Mouse (Mus musculus) neural tube, embryonic 10.5 days (tissue): ENCODE data around the gene Olfr1274-ps.
"Not testable (repeated sequence)": the region's sequence is repeated elsewhere in the genome, so short reads cannot be mapped to it uniquely, and the experiment has no call there.

Experiments
- DNase-seq: peaks from one replicate; pipeline ENCODE4 v3.0.0-alpha.2; 2017; ENCODE audit warnings: low spot score; ENCODE audit errors: extremely low spot score

The Olfr1274-ps gene

DNA sequence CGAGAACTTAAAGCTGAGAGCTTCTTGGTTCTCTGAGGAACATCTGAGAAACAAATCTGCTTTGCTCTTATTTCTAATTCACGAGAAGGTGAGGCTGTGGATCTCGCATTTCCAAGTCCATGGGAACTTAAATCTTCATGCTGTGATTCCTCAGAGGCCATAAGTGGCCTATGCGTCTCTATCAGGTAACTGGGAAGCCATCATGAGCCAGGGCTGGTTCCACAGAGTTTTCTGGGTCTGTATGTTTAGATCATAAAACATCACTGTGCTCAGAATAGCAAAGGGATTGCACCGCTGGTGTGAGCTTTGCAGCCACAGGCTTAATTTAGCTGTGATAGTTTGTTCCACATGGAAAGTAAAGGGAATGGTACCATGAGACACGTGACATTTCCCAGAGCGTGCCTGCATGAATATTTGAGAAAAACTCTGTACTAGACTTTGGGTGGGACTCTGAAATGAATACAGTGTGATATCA, at the start of gene Olfr1274-ps:
Olfr1274-ps (plus strand) TSS at position 51 of the 475 bp plus-strand sequence.
- not testable (repeated sequence) for DNase-seq

DNA sequence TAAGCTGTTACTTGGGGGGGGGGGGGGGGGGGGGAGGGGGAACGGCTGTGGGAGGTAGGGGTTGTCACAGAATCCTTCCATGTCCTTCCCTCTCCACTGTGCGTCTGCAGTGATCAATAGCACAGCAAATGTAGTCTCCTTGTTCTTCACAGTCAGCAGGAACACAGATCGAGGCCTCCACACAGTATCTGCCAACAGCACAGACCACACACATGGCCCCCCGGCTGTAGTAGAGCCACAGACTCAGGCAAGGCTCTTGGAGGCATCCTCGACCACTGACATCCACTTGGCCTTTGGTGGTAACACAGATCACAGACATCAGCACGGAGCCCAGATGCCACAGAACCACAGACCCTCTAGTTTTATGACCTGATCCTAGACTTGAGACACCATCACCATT, 47.4 kb upstream of the Olfr1274-ps start:
- DNase-seq, result not testable (repeated sequence)

DNA sequence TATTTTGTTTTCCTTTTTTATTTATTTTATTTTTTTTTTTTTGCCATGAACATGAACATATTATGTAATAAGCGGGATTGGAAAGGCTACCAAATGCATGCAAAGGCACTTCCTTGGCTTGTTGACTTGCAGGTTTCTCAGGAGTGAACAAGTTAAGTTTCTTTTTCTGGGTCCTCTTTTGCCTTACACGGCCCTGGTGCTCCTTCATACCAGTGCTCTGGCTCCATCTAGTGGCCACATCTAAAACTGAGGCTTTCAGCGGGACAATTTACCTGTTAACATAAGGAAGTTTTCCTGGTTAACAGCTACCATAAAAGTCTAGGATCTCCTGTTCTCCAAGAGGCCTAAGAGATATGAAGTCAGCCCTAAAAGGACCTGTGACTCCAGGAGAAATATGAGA, 46.9 kb upstream of the Olfr1274-ps start:
- DNase-seq, result not testable (repeated sequence)

DNA sequence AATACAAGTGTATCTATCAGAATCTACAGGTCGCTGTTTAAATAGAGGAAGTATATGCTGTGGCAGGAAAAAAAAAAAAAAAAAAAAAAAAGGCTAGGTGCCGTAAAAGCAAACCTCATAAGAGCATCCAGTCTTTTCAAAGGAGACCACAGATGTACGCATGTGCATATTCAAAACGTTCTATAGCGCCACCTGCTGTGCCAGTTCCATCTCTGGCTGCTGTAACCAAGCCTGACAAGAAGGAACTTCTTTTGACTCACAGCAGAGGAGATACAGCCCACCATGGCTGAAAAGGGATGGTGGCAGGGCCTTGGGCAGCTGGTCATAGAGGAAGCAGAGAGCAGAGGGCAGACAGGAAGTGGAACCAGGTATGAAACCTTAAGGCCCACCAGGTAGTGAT, 39.3 kb upstream of the Olfr1274-ps start:
- not testable (repeated sequence) for DNase-seq

DNA sequence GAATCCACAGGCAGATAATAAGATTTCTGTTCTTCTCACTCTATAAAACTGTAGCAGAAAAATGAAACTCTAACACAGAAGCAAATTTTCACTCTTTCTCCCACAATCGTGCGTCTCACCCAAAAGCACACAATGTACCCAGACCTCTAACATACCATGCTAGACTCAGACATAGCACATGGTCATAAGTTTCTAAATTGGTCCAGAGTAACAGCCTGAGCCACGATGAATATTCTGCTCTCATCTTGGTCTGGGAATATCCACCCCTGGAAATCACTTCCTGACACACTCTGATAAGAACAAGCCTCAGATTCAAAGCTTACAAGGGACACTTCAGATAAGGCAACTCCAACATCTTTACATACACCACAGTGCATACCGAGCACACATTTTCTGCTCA, 38.3 kb upstream of the Olfr1274-ps start:
- not testable (repeated sequence) for DNase-seq

DNA sequence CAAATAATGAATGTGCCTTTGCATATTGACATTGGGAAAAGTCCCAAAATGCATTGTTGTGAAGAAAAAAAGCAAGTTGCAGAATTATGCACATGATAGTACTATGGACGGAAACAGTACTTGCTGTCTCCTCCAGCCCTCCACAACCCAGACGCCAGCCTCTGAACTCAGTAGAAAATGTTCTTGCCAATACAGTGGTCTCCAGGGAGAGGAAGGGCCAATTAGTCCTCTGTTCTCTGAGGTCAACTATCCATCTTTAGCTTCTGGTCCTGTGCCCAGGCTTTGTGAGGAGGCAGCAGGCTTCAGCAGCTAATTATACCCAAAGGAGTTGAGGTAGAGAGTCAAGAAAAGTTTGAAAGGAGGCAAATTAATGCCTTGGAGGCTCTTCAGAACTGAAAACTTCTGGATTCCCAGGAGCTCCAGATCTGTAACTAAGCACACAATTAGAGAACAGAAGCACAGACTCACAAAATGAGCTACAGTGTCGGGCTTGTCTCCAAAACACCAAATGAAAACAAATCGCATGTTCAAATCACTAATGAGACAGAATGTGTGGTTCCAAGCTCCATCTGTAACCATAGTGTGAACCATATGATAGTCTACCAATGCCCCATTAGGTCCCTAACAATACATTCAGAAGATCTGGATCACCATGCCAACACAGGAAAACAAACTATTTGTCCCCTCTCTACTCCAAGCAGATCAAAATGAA, 15.8 kb downstream of the Olfr1274-ps start:
- not testable (repeated sequence) for DNase-seq

DNA sequence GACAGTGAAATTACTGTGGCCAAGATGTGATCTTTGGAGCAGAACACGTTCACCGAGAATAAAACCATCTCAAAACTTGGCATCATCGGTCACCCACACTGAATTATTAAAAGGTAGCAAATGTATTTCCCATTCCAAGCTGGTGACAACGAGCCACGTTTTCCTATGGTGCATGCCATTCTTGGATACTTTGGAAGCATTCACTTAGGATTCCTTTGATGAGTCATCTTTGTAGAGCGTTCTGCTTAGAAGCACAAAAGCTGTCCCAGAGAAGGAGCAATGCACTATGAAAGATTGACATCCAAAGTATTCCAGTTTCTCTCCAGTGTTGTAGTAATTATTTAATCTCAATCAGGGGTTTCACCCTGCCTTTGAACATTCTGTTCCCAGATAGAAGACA, 23.8 kb downstream of the Olfr1274-ps start:
- not testable (repeated sequence) for DNase-seq

DNA sequence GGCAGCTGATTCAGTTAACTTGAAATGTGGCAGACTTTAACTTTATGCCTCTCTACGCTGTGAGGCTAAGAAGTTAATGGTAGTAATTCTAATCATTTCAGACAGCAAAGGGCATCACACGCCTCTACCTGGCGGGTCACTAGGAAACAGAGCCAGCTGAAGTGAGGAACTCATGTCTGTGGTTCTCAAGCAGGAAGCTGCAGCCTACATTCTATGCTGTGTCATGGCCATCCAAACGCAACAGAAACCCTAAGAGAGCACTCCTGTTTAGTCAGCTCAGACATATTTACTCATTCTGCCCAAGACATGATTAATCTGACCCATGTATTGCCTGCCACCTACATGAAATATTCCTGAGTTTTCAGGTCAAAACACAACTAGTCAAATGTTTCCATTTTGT, 26.5 kb downstream of the Olfr1274-ps start:
- DNase-seq, result not testable (repeated sequence)

DNA sequence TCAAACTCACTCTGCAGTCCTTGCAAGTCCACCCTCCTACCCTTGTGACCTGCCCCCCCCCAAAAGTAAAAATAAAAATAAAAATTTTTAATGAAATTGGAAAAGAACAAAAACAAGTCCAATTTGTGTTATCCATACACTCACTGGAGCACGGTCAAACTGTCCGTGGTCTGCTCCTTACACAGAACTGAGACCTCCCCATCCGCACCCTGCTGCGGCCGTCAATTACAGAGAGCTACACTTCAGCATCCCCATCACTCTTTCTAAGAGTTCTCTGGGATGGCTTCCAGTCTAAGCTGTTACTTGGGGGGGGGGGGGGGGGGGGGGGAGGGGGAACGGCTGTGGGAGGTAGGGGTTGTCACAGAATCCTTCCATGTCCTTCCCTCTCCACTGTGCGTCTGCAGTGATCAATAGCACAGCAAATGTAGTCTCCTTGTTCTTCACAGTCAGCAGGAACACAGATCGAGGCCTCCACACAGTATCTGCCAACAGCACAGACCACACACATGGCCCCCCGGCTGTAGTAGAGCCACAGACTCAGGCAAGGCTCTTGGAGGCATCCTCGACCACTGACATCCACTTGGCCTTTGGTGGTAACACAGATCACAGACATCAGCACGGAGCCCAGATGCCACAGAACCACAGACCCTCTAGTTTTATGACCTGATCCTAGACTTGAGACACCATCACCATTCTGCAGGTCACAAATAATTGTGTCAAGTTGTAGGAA, 30.7 kb downstream of the Olfr1274-ps start:
- DNase-seq, result not testable (repeated sequence)

DNA sequence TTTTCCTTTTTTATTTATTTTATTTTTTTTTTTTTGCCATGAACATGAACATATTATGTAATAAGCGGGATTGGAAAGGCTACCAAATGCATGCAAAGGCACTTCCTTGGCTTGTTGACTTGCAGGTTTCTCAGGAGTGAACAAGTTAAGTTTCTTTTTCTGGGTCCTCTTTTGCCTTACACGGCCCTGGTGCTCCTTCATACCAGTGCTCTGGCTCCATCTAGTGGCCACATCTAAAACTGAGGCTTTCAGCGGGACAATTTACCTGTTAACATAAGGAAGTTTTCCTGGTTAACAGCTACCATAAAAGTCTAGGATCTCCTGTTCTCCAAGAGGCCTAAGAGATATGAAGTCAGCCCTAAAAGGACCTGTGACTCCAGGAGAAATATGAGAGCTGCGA, 31.3 kb downstream of the Olfr1274-ps start:
- DNase-seq, result not testable (repeated sequence)

DNA sequence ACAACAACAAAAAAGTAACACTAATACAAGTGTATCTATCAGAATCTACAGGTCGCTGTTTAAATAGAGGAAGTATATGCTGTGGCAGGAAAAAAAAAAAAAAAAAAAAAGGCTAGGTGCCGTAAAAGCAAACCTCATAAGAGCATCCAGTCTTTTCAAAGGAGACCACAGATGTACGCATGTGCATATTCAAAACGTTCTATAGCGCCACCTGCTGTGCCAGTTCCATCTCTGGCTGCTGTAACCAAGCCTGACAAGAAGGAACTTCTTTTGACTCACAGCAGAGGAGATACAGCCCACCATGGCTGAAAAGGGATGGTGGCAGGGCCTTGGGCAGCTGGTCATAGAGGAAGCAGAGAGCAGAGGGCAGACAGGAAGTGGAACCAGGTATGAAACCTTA, 39.0 kb downstream of the Olfr1274-ps start:
- not testable (repeated sequence) for DNase-seq

DNA sequence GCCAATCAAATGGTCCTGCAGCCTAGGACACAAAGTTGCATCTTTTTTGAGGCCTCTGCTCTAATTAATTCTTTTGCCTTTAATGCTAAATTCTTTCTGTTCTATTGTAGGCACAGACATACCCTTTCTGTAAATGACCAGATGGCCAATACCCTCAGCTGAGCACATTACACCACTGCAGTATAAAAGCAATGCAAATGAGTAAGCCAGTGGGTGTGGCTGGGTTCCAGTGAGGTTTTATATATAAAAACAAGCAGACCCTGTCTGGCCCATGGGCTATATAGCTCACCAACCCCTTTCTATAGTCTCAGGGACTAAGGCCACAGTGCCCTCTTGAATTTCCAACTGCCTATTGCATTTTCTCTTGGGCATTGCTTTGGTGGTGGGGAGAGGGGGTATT, 41.7 kb downstream of the Olfr1274-ps start:
- DNase-seq, result not testable (repeated sequence)

DNA sequence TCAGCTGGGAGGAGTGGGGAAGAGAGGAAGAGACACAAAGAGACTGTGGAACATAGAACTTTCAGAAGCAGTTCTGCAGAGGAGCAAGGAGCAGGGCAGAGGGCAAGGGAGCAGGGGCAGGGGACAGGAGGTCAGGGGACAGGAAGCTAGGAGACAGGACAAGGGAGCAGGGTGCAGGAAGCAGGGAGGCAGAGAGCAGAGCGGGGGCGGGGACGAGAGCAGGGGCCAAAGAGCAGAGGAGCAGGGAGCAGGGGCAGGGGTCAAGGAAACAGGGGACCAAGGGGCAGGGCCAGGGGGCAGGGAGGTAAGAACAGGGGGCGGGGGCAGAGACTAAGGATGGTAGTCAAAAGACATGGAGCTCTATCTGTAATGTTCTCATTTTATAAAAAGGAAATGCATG, 43.3 kb downstream of the Olfr1274-ps start:
- not testable (repeated sequence) for DNase-seq

DNA sequence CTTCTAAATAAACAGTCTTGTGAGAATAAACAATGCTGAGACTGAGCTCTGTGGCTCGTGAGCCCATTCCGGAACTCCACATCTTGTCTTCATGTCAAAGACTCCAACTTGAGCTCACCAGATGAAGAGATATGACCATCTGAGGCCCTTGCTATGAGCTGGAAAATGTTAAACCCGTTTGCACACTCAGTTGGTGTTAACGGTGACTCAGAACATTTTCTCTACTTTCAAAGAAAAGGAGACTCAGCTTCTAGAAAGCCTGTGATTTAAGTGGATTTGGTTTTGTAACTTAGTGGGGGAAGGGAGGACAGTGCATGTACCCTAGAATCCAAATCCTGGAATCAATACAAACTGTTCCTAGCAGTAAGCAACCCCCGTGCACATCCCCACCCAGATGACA, 45.3 kb downstream of the Olfr1274-ps start:
- no peak for DNase-seq

DNA sequence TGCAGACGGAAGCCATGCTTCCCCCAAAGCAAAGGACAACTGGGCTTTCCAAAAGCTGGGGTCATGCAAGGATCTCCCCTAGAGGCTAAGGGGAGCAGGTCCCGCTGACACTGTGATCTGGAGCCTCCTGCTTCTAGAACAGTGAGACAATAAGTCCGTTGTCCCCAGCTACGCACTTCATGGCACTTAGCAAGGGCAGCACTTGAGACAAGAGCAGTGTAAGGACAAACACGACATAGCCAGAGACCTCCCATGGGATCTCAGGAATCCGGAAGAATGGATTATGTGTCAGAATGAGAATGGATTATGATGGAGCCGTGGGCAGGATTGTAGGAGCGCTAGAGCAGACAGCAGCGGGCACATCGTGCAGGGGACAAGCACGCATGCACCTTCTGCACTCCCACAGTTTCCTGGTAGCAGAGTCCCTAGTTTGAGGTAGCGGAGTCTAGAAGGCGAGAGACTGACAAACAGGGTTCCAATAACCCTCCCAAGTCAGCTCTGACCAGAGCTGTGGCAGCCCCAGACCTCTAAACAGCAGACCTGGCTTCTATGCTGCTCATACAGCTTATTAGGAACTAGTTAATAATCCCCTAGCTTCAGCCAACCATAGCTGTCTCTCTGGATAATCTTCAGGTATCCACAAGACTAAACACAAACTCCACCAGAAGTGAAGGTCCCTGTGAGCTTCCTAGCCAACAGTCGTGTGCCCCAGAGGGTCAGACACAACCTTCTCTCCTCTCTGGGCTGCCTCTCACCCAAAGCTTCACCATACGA, 50.7 kb downstream of the Olfr1274-ps start:
- DNase-seq, result no peak

DNA sequence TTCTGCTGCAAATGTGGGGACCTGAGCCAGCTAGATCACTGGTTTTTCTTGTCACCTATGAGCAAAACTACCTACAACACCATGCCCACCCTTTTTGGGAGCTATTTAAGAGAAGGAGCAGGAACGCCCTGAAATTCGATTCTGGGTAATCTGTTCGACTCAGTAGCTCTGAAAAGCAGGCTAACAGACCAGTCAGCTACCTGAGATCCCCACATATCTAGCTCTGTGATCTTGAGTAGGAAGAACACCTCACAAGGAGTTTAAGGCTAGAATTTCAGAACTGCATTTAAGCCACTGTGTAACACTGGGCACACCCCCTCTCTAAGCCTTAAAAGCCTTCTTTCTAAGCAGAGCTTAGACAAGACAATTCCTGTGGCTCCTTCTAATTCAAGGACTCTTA, 53.9 kb downstream of the Olfr1274-ps start:
- DNase-seq, result no peak
